Mouse (Mus musculus) embryonic stem cell, embryonic (primary cell): ENCODE data around the gene Spcs3.
"Not testable (repeated sequence)": the region's sequence is repeated elsewhere in the genome, so short reads cannot be mapped to it uniquely, and the experiment has no call there.

Source experiments
- CTCF ChIA-PET, 4 experiments: fragments of 300-600 bp in 2 of 4; fragments of 350-600 bp in 2 of 4; sonication (Branson Sonifier 250); formaldehyde crosslinking; loops; one replicate each; lab custom pipeline; 2022; ENCODE audit warnings: inconsistent platforms in 2 of 4; lab: Charles Lee
- POLR2A ChIA-PET, 4 experiments: fragments of 300-600 bp in 2 of 4; fragments of 350-600 bp in 2 of 4; sonication (Branson Sonifier 250); formaldehyde crosslinking; loops; one replicate each; lab custom pipeline; 2022; ENCODE audit warnings: antibody characterized with exemption in 4 of 4, inconsistent platforms in 1 of 4; lab: Charles Lee

The Spcs3 gene

GRCm38 (mm10) chr8:54518756-54519460 lies 10.9 kb downstream of the Spcs3 start:
- ChIA-PET CTCF (no interaction called here), POLR2A (interaction anchor here in 1 of 4 experiments (0.6 to 1.5 kb wide), 2 partner anchors 9 to 81 kb away, joined by 4 read pairs; partner anchors contain the start of gene Spata4)

- CTCF ChIA-PET, POLR2A ChIA-PET: not testable (repeated sequence)
Measured at GRCm38 (mm10) chr8:54512200-54512599, 17.6 kb downstream of the Spcs3 start.

- ChIA-PET CTCF (no interaction called here), POLR2A (interaction anchor here in 1 of 4 experiments (1.4 kb wide), 1 partner anchor 9 kb away, joined by 3 read pairs; no protein-coding TSS in a partner anchor)
Measured at GRCm38 (mm10) chr8:54511791-54512190, 18.0 kb downstream of the Spcs3 start.

GRCm38 (mm10) chr8:54509221-54509721 lies 20.5 kb downstream of the Spcs3 start:
- ChIA-PET CTCF (interaction anchor here (0.7 to 1.4 kb wide), 4 partner anchors 68 to 152 kb away, joined by 3 to 8 read pairs (median 6); no protein-coding TSS in a partner anchor), POLR2A (interaction anchor here in 1 of 4 experiments (0.6 kb wide), 2 partner anchors 16 to 298 kb away, joined by 3 read pairs; no protein-coding TSS in a partner anchor)

GRCm38 (mm10) chr8:54508814-54509213 lies 21.0 kb downstream of the Spcs3 start:
- ChIA-PET CTCF (interaction anchor here (0.7 to 1.7 kb wide), 7 partner anchors 16 to 216 kb away, joined by 3 to 15 read pairs (median 6); no protein-coding TSS in a partner anchor), POLR2A (interaction anchor here in 1 of 4 experiments (0.6 kb wide), 2 partner anchors 17 to 299 kb away, joined by 3 read pairs; no protein-coding TSS in a partner anchor)

GRCm38 (mm10) chr8:54508096-54508456 lies 21.7 kb downstream of the Spcs3 start:
- ChIA-PET CTCF (interaction anchor here (0.6 to 1.7 kb wide), 16 partner anchors 15 to 322 kb away, joined by 3 to 15 read pairs (median 4); partner anchors contain the start of gene Spata4 (in 1 of the 4)), POLR2A (interaction anchor here in 1 of 4 experiments (0.7 to 1.0 kb wide), 2 partner anchors 10 to 323 kb away, joined by 3 read pairs; no protein-coding TSS in a partner anchor)

GRCm38 (mm10) chr8:54507428-54508095 lies 22.2 kb downstream of the Spcs3 start:
- ChIA-PET POLR2A (interaction anchor here in 1 of 4 experiments (0.7 to 1.0 kb wide), 2 partner anchors 10 to 323 kb away, joined by 3 read pairs; no protein-coding TSS in a partner anchor), CTCF (interaction anchor here (0.6 to 1.7 kb wide), 21 partner anchors 14 to 323 kb away, joined by 3 to 15 read pairs (median 3); partner anchors contain the start of gene Spata4 (in 1 of the 4))

GRCm38 (mm10) chr8:54505060-54505459 lies 24.7 kb downstream of the Spcs3 start:
- ChIA-PET CTCF (no interaction called here), POLR2A (no interaction called here)

- ChIA-PET POLR2A (no interaction called here), CTCF (no interaction called here)
Measured at GRCm38 (mm10) chr8:54503104-54503503, 26.7 kb downstream of the Spcs3 start.

- ChIA-PET CTCF (no interaction called here), POLR2A (no interaction called here)
Measured at GRCm38 (mm10) chr8:54493915-54494314, 35.9 kb downstream of the Spcs3 start.

- ChIA-PET CTCF (interaction anchor here (0.6 to 1.3 kb wide), 10 partner anchors 14 to 1762 kb away, joined by 3 to 8 read pairs (median 3); no protein-coding TSS in a partner anchor), POLR2A (no interaction called here)
Measured at GRCm38 (mm10) chr8:54493110-54493509, 36.7 kb downstream of the Spcs3 start.

GRCm38 (mm10) chr8:54491934-54492333 lies 37.9 kb downstream of the Spcs3 start:
- CTCF ChIA-PET, result interaction anchor here in 2 of 4 experiments (0.6 to 1.5 kb wide), 4 partner anchors 625 to 1068 kb away, joined by 3 read pairs; no protein-coding TSS in a partner anchor
- POLR2A ChIA-PET, result interaction anchor here in 1 of 4 experiments (0.5 kb wide), 1 partner anchor 385 kb away, joined by 3 read pairs; no protein-coding TSS in a partner anchor

- POLR2A ChIA-PET, result interaction anchor here in 1 of 4 experiments (0.5 to 0.9 kb wide), 2 partner anchors 27 to 537 kb away, joined by 3 read pairs; no protein-coding TSS in a partner anchor
- CTCF ChIA-PET, result interaction anchor here in 3 of 4 experiments (0.6 to 1.5 kb wide), 6 partner anchors 135 to 1068 kb away, joined by 3 to 4 read pairs (median 3); no protein-coding TSS in a partner anchor
Measured at GRCm38 (mm10) chr8:54491057-54491690, 38.6 kb downstream of the Spcs3 start.

GRCm38 (mm10) chr8:54488437-54488836 lies 41.4 kb downstream of the Spcs3 start:
- CTCF ChIA-PET, result no interaction called here
- POLR2A ChIA-PET, result no interaction called here

- ChIA-PET CTCF (interaction anchor here in 1 of 4 experiments (0.7 kb wide), 1 partner anchor 879 kb away, joined by 4 read pairs; no protein-coding TSS in a partner anchor), POLR2A (no interaction called here)
Measured at GRCm38 (mm10) chr8:54486555-54487273, 43.1 kb downstream of the Spcs3 start.
